Mouse (Mus musculus) CH12F3 (cell line): ENCODE measurements around the gene Rnd1.

Experiments used
- in situ Hi-C: fragments of 300-500 bp; cut with MboI; formaldehyde crosslinking; loops from 2 replicates; pipeline ENCODE4 v1.14.3; 2020; ENCODE audit warnings: low sequenced_read_pairs

The Rnd1 gene

GRCm38 (mm10) chr15:98681633-98682032, 4.4 kb upstream of the Rnd1 start:
- in situ Hi-C loops = no loop called here

GRCm38 (mm10) chr15:98680660-98681059, 3.4 kb upstream of the Rnd1 start:
- in situ Hi-C loops = no loop called here

- in situ Hi-C loops = no loop called here
Observed at GRCm38 (mm10) chr15:98677977-98678376, 716 bp upstream of the Rnd1 start.

GRCm38 (mm10) chr15:98676471-98676870, 790 bp downstream of the Rnd1 start:
- in situ Hi-C loops = no loop called here

GRCm38 (mm10) chr15:98675634-98676250, 1.5 kb downstream of the Rnd1 start:
- in situ Hi-C loops = no loop called here

GRCm38 (mm10) chr15:98674994-98675545, 2.2 kb downstream of the Rnd1 start:
- in situ Hi-C loops = no loop called here

GRCm38 (mm10) chr15:98674284-98674993, 2.8 kb downstream of the Rnd1 start:
- in situ Hi-C loops = no loop called here

GRCm38 (mm10) chr15:98673732-98674131, 3.5 kb downstream of the Rnd1 start:
- in situ Hi-C loops = no loop called here

GRCm38 (mm10) chr15:98672592-98672991, 4.7 kb downstream of the Rnd1 start:
- in situ Hi-C loops = no loop called here

- in situ Hi-C loops = no loop called here
Observed at GRCm38 (mm10) chr15:98664042-98664907, 13.0 kb downstream of the Rnd1 start.

GRCm38 (mm10) chr15:98662567-98663545, 14.4 kb downstream of the Rnd1 start, which contains the start of gene Ddx23:
Gene Ddx23 (minus strand): TSS chr15:98662894.
- in situ Hi-C loops = no loop called here

- in situ Hi-C loops = no loop called here
Observed at GRCm38 (mm10) chr15:98662198-98662566, 15.1 kb downstream of the Rnd1 start.

GRCm38 (mm10) chr15:98656982-98657751, 20.1 kb downstream of the Rnd1 start:
- in situ Hi-C loops = no loop called here

- in situ Hi-C loops = no loop called here
Observed at GRCm38 (mm10) chr15:98652174-98652573, 25.1 kb downstream of the Rnd1 start.

- in situ Hi-C loops = no loop called here
Observed at GRCm38 (mm10) chr15:98651431-98651830, 25.8 kb downstream of the Rnd1 start.

- in situ Hi-C loops = no loop called here
Observed at GRCm38 (mm10) chr15:98648071-98648470, 29.2 kb downstream of the Rnd1 start.

- in situ Hi-C loops = no loop called here
Observed at GRCm38 (mm10) chr15:98647308-98647707, 30.0 kb downstream of the Rnd1 start.

GRCm38 (mm10) chr15:98646737-98647136, 30.5 kb downstream of the Rnd1 start:
- in situ Hi-C loops = no loop called here
